Mouse (Mus musculus): ENCODE data around the gene Cox6b2.

The Cox6b2 gene

GRCm38 (mm10) chr7:4764946-4765710, 12.2 kb upstream of the Cox6b2 start:
- no peak for DNase-seq (ENCODE audit: low read depth)

GRCm38 (mm10) chr7:4759670-4760069, 6.8 kb upstream of the Cox6b2 start:
- DNase-seq (ENCODE audit: low read depth), result no peak

GRCm38 (mm10) chr7:4751971-4752820, 698 bp downstream of the Cox6b2 start:
- no peak for DNase-seq (ENCODE audit: low read depth)

GRCm38 (mm10) chr7:4749169-4749568, 3.7 kb downstream of the Cox6b2 start:
- no peak for DNase-seq (ENCODE audit: low read depth)

- DNase-seq (ENCODE audit: low read depth), result no peak
Measured at GRCm38 (mm10) chr7:4748321-4748720, 4.6 kb downstream of the Cox6b2 start.

GRCm38 (mm10) chr7:4747156-4747899, 5.6 kb downstream of the Cox6b2 start:
- DNase-seq (ENCODE audit: low read depth), result no peak

GRCm38 (mm10) chr7:4746326-4746980, 6.4 kb downstream of the Cox6b2 start:
- DNase-seq (ENCODE audit: low read depth), result no peak

GRCm38 (mm10) chr7:4744886-4745285, 8.0 kb downstream of the Cox6b2 start:
- DNase-seq (ENCODE audit: low read depth), result no peak

- DNase-seq (ENCODE audit: low read depth), result peak; percentile 81
Measured at GRCm38 (mm10) chr7:4743354-4743753, 9.5 kb downstream of the Cox6b2 start.

- no peak for DNase-seq (ENCODE audit: low read depth)
Measured at GRCm38 (mm10) chr7:4742482-4742819, 10.4 kb downstream of the Cox6b2 start.

- DNase-seq (ENCODE audit: low read depth), result no peak
Measured at GRCm38 (mm10) chr7:4741672-4742481, 11.0 kb downstream of the Cox6b2 start.

- no peak for DNase-seq (ENCODE audit: low read depth)
Measured at GRCm38 (mm10) chr7:4741151-4741550, 11.7 kb downstream of the Cox6b2 start.

- DNase-seq (ENCODE audit: low read depth), result no peak
Measured at GRCm38 (mm10) chr7:4740309-4740727, 12.6 kb downstream of the Cox6b2 start.

GRCm38 (mm10) chr7:4739544-4740275, 13.2 kb downstream of the Cox6b2 start, which contains the start of gene Kmt5c:
Kmt5c (plus strand) TSS chr7:4740115.
- peak; percentile 99 for DNase-seq (ENCODE audit: low read depth)

- no peak for DNase-seq (ENCODE audit: low read depth)
Measured at GRCm38 (mm10) chr7:4739041-4739543, 13.8 kb downstream of the Cox6b2 start.

GRCm38 (mm10) chr7:4732968-4733392, 19.9 kb downstream of the Cox6b2 start:
- no peak for DNase-seq (ENCODE audit: low read depth)

- no peak for DNase-seq (ENCODE audit: low read depth)
Measured at GRCm38 (mm10) chr7:4731090-4731489, 21.8 kb downstream of the Cox6b2 start.

- no peak for DNase-seq (ENCODE audit: low read depth)
Measured at GRCm38 (mm10) chr7:4725169-4725568, 27.7 kb downstream of the Cox6b2 start, which contains the start of gene Tmem150b. Tmem150b (minus strand) TSS chr7:4725249.

- DNase-seq (ENCODE audit: low read depth), result no peak
Measured at GRCm38 (mm10) chr7:4724359-4724758, 28.5 kb downstream of the Cox6b2 start.

GRCm38 (mm10) chr7:4723508-4723907, 29.4 kb downstream of the Cox6b2 start:
- no peak for DNase-seq (ENCODE audit: low read depth)

Data from c-Kit-positive CD71-positive TER-119-negative erythroid progenitor cells, embryonic 14.5 days (primary cell).